Mouse (Mus musculus): ENCODE measurements around the gene Pon2.
"Not testable (repeated sequence)": the region's sequence is repeated elsewhere in the genome, so short reads cannot be mapped to it uniquely, and the experiment has no call there.

Gene Pon2

GRCm38 (mm10) chr6:5298092-5298554, at the start of gene Pon2:
Gene Pon2 (minus strand): TSS chr6:5298455.
- peak; percentile 71 for DNase-seq (ENCODE audit: low spot score)

- no peak for DNase-seq (ENCODE audit: low spot score)
Measured at GRCm38 (mm10) chr6:5344255-5344654, 46.0 kb upstream of the Pon2 start.

- not testable (repeated sequence) for DNase-seq (ENCODE audit: low spot score)
Measured at GRCm38 (mm10) chr6:5339283-5339682, 41.0 kb upstream of the Pon2 start.

- not testable (repeated sequence) for DNase-seq (ENCODE audit: low spot score)
Measured at GRCm38 (mm10) chr6:5338781-5339180, 40.5 kb upstream of the Pon2 start.

- DNase-seq (ENCODE audit: low spot score) = not testable (repeated sequence)
Measured at GRCm38 (mm10) chr6:5336016-5336415, 37.8 kb upstream of the Pon2 start.

GRCm38 (mm10) chr6:5334021-5334420, 35.8 kb upstream of the Pon2 start:
- no peak for DNase-seq (ENCODE audit: low spot score)

GRCm38 (mm10) chr6:5332560-5333150, 34.4 kb upstream of the Pon2 start:
- no peak for DNase-seq (ENCODE audit: low spot score)

- no peak for DNase-seq (ENCODE audit: low spot score)
Measured at GRCm38 (mm10) chr6:5325122-5325521, 26.9 kb upstream of the Pon2 start.

GRCm38 (mm10) chr6:5324101-5324500, 25.8 kb upstream of the Pon2 start:
- DNase-seq (ENCODE audit: low spot score) = not testable (repeated sequence)

GRCm38 (mm10) chr6:5316630-5317029, 18.4 kb upstream of the Pon2 start:
- no peak for DNase-seq (ENCODE audit: low spot score)

GRCm38 (mm10) chr6:5315053-5315759, 17.0 kb upstream of the Pon2 start:
- no peak for DNase-seq (ENCODE audit: low spot score)

- DNase-seq (ENCODE audit: low spot score) = no peak
Measured at GRCm38 (mm10) chr6:5313951-5314590, 15.8 kb upstream of the Pon2 start.

- no peak for DNase-seq (ENCODE audit: low spot score)
Measured at GRCm38 (mm10) chr6:5310491-5310890, 12.2 kb upstream of the Pon2 start.

- no peak for DNase-seq (ENCODE audit: low spot score)
Measured at GRCm38 (mm10) chr6:5309595-5310197, 11.4 kb upstream of the Pon2 start.

GRCm38 (mm10) chr6:5305926-5306325, 7.7 kb upstream of the Pon2 start:
- DNase-seq (ENCODE audit: low spot score) = no peak

GRCm38 (mm10) chr6:5304956-5305355, 6.7 kb upstream of the Pon2 start:
- DNase-seq (ENCODE audit: low spot score) = no peak

GRCm38 (mm10) chr6:5300629-5301028, 2.4 kb upstream of the Pon2 start:
- DNase-seq (ENCODE audit: low spot score) = no peak

- DNase-seq (ENCODE audit: low spot score) = no peak
Measured at GRCm38 (mm10) chr6:5299561-5299960, 1.3 kb upstream of the Pon2 start.

GRCm38 (mm10) chr6:5297321-5298091, 749 bp downstream of the Pon2 start:
- DNase-seq (ENCODE audit: low spot score) = peak; percentile 15

GRCm38 (mm10) chr6:5296067-5296466, 2.2 kb downstream of the Pon2 start:
- DNase-seq (ENCODE audit: low spot score) = no peak

GRCm38 (mm10) chr6:5294659-5295449, 3.4 kb downstream of the Pon2 start:
- DNase-seq (ENCODE audit: low spot score) = no peak
